Mouse (Mus musculus) brain, embryonic 18.5 days (tissue): ENCODE data around the gene Gm47955.
"Not testable (repeated sequence)": the region's sequence is repeated elsewhere in the genome, so short reads cannot be mapped to it uniquely, and the experiment has no call there.

Experiments
- DNase-seq: peaks from one replicate; pipeline ENCODE4 v3.0.0-alpha.2; 2012; ENCODE audit warnings: low read depth, low spot score

Gm47955 gene

DNA sequence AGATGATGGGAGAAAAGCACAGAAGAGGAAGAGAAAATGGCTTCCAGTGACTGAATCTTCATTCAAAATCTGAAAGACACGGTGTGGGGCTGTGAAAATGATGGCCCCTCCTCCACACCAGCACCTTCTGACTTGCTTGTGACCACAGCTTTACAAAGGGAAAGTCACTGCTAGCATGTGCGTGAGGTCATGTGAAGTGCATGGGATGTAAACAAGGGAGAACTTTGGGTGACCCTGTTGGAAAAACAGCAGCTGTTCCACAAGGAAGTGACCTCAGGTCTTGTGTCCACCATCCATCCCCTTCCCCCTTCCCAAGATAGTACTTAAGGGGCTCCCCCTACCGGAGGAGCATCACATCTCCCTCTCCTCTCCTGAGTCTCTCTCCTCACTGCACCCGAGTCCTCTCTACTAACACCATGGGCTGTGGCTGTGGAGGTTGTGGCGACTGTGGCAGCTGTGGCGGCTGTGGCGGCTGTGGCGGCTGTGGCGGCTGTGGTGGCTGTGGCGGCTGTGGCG is at the start of gene Gm47955:
Gene Gm47955 (plus strand): TSS at position 417 of the 516 bp plus-strand sequence.
- no peak for DNase-seq

DNA sequence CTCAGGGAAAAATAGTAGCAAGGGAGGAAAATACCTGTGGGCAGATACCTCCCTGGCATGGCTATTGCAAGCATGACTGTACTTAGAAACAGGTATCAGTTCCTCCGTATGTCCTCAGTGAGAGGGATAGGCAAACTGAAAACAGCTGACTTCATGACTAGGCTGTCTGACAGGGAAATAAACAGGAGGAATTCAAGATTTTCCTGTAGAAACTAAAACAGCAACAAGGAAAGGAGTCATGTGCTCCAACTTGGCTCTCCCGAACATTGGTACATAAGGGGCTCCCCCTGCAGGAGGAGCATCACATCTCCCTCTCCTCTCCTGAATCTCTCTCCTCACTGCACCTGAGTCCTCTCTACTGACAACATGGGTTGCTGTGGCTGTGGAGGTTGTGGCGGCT is 47.1 kb upstream of the Gm47955 start, which contains the start of gene A030005L19Rik:
Gene A030005L19Rik (plus strand): TSS at position 301 of the 400 bp plus-strand sequence.
- no peak for DNase-seq

DNA sequence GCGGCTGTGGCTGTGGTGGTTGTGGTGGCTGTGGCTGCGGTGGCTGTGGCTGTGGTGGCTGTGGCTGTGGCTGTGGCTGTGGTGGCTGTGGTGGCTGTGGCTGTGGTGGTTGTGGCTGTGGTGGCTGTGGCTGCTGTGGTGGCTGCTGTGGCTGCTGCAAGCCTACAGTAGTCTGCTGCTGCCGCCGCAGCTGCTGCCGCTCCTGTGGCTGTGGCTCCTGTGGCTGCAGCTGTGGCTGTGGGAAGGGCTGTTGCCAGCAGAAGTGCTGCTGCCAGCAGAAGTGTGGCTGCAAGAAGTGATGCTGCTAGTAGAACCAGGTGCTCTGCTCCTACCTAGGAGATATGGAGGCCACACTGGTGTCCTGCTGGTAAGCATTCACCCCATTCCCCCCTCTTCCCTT is 46.7 kb upstream of the Gm47955 start:
- DNase-seq, result not testable (repeated sequence)

DNA sequence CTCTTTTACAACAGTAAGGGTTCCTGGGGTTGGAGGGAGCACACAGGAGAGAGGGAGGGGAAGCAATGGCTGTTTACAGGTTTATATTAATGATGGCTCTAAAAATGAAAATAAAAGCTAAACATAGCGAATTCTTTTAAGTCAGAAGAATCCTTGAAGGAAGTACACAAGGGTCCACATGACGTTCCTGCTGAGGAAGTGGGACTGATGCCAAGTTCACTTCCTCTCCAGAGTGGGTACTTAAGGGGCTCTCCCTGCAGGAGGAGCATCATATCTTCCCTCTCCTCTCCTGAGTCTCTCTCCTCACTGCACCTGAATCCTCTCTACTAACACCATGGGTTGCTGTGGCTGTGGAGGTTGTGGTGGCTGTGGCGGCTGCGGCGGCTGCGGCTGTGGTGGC is 35.4 kb upstream of the Gm47955 start, which contains the start of gene A030014E15Rik:
Gene A030014E15Rik (plus strand): TSS at position 268 of the 400 bp plus-strand sequence.
- no peak for DNase-seq

DNA sequence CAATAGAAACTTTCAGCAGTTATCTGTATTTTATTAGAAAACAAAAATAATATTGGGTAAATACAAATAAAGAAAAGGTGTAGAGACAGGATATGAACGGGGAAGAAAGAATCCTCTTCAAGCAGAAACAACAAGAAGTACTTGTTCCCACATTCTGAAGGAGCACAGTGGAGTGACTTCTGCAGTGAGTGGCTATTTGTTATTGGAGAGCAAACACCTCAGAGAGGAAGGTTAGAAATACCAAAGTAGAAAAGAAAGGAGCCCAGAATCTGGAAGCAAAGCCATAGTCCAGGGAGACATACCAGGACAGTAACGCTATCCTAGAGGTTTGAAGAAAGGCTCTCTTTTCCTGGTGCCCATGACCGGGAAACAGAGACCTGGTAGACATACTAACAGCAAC is 29.5 kb upstream of the Gm47955 start:
- not testable (repeated sequence) for DNase-seq

DNA sequence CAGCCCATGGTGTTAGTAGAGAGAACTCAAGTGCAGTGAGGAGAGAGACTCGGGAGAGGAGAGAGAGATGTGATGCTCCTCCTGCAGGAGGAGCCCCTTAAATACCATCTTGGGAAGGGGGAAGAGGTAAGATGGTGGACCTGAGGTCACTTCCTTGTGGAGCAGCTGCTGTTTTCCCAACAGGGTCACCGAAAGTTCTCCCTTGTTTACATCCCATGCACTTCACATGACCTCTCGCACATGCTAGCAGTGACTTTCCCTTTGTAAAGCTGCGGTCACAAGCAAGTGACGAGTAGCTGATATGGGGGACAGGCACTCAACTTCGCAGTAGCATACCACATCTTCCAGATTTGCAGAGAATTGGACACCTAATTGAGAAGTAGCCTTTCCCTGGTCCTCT is 28.8 kb upstream of the Gm47955 start, which contains the start of gene Gm6217:
Gene Gm6217 (minus strand): TSS at position 74 of the 400 bp plus-strand sequence.
- DNase-seq, result not testable (repeated sequence)

DNA sequence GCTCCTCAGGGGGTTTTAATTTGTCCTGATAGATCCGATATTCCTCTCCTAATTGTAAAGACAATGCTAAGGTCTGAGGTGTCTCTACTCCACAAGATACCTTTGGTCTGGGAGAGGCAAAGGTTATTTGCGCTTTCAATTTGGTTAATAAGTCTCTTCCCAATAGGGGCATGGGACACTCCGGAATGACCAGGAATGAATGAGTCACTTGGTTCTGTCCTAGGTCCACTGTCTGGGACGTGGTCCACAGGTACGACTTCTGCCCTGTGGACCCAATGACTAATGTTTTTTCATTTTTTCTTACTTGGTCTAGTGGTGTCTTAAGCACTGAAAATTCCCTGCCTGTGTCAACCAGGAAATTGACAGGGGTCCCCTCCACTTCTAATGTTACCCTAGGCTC is 21.4 kb upstream of the Gm47955 start:
- DNase-seq, result no peak

DNA sequence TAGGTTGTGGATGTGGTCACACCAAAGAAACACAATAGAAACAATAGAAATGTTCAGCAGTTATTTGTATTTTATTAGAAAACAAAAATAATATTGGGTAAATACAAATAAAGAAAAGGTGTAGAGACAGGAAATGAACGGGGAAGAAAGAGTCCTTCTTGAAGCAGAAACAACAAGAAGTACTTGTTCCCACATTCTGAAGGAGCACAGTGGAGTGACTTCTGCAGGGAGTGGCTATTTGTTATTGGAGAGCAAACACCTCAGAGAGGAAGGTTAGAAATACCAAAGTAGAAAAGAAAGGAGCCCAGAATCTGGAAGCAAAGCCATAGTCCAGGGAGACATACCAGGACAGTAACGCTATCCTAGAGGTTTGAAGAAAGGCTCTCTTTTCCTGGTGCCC is 17.6 kb upstream of the Gm47955 start:
- DNase-seq, result not testable (repeated sequence)

DNA sequence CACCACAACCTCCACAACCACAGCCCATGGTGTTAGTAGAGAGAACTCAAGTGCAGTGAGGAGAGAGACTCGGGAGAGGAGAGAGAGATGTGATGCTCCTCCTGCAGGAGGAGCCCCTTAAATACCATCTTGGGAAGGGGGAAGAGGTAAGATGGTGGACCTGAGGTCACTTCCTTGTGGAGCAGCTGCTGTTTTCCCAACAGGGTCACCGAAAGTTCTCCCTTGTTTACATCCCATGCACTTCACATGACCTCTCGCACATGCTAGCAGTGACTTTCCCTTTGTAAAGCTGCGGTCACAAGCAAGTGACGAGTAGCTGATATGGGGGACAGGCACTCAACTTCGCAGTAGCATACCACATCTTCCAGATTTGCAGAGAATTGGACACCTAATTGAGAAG is 16.8 kb upstream of the Gm47955 start, which contains the start of gene A030003K21Rik:
Gene A030003K21Rik (minus strand): TSS at position 94 of the 400 bp plus-strand sequence.
- not testable (repeated sequence) for DNase-seq

DNA sequence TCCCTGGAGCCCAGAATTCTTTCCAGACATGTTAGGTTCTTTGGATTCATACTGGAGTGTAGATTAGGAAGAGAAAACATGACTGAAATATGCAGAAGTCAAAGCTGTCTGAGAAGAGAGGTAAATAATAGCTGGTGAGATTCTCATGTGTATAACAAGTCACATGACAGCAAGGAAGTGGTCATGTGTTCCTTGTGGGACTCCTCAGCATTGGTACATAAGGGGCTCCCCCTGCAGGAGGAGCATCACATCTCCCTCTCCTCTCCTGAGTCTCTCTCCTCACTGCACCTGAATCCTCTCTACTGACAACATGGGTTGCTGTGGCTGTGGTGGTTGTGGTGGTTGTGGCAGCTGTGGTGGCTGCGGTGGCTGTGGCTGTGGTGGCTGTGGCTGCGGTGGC is 14.1 kb upstream of the Gm47955 start:
- DNase-seq, result not testable (repeated sequence)

DNA sequence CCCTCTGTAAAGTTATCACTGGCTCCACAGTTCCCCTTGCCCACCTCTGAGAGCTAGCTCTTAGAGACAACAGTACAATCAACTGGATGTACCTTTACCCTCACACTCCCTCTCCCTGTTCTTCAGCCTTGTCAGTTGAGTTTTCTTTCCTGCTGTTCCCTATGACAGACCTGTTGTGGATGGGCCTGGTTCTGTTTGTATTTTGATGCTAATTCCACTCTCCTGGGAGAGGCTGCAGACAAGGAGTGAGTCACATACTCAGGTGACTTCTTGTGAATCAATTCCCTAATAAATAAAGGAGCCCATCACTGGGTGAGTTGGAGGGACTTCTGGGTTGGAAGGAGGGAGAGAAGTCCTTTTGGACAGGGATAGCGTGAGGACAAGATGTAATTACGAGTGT is 11.5 kb upstream of the Gm47955 start:
- DNase-seq, result no peak

DNA sequence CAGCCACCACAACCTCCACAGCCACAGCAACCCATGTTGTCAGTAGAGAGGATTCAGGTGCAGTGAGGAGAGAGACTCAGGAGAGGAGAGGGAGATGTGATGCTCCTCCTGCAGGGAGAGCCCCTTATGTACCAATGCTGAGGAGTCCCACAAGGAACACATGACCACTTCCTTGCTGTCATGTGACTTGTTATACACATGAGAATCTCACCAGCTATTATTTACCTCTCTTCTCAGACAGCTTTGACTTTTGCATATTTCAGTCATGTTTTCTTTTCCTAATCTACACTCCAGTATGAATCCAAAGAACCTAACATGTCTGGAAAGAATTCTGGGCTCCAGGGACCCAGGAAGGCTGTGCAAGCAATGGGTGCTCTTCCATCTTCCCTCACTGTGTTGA is 4.2 kb upstream of the Gm47955 start, which contains the start of gene Gm7544:
Gene Gm7544 (minus strand): TSS at position 101 of the 400 bp plus-strand sequence.
- not testable (repeated sequence) for DNase-seq

DNA sequence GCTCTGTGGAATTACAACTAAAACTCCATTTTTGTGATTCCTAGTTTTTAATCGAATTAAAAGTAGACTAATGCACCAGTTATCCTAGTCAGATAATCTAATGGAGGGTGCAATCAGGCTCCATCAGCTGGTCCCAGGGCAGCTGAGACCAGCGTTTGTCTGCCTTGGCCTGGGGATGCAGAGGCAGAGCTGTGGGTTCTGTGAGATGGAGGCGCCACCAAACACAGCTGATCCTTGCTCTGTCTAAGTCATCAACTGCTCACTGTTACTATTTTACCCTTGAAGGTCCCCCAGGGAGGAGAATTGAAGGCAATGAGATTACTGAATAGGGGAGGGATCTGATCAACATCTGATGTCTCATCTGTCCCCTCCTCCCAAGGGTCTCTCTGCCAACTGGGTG is 6.3 kb downstream of the Gm47955 start:
- no peak for DNase-seq

DNA sequence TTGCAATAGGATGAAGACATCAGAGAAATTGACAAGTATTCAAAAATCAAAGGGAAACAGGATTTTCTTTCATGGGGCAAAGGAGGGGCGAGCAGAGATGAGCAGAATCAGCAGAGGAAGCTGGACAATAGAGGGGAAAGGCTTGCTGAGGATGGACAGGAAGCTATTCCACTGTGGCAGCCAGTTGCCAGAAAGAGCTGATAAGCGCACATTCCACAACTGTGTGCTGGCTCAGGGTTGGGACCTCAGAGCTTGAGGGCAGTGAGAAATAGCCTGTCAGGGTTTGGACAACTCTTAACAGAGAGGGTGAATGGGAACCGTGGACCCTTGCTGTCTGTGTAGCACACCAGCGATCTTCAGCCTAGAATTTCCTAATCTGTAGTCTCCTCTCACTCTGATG is 12.0 kb downstream of the Gm47955 start:
- DNase-seq, result no peak

DNA sequence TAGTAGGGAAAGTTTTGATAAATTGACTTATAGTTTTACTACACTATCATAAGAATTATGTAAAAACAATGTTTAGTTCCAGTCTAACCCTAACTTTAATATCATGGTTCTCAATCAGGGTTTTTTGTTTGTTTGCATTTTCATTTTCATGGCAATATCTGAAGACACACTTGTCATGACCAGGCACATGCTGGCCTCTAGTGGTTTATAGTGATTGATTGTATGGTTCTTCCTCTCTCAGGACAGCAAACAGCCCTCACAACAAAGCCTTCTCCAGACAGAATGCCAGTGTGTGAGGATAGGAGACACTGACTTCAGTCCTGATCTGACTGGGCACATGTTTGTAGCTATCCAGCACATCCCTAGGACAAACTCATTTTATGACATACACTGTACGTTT is 13.2 kb downstream of the Gm47955 start:
- no peak for DNase-seq

DNA sequence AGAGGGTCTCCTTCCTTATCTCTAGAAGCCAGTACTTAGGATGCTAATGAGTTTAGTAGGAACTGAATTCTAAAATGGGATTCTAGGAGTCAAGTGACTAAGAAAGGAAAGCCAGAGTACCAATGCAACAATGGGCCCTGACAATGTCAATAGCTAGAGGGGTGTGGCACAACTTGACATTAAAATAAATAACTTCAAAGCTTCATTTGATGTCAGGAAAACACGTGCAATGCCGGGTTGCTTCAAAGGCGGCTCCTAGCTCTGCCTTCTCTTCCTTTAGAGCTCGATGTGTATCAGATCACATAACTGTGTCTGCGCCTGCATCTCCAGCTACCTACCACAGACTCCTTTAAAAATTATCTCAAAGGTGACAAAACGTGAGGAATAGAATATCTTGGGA is 13.8 kb downstream of the Gm47955 start:
- DNase-seq, result no peak

DNA sequence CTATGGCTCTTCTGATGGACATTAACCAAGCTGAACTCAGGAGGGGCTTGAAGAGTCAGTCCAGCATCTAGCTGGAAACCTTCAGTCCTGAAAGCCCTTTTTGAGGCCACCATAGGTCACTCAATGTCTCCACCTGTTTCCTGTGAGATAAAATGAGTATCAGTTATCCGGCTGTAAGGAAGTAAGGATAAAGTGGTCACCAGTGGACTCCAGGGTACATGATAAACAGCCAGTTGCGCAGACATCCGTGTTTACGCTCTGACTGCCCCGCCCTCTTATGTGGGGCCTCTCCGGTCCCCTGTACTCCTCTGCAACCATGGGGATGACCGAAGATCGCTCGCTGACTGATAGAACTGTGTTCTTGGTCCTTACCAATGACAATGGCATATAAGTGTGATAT is 14.3 kb downstream of the Gm47955 start:
- no peak for DNase-seq

DNA sequence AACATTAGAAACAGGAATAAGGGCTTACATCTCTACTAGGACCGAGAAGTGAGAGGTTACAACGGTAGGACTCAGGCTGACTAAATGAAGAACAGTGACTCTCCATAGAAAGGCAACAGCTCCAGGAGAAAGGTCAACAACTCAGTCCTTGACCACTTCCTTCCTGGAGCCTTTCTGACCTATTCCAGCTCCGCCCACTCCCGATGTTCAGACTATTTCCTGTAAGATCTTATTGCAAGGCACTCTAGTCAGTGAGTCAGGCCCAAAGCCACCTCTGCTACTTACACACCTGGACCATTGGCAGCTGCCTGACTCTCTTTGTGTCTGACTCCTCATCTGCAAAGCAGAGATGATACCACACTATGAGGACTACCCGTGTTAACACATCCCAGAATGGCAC is 15.7 kb downstream of the Gm47955 start:
- DNase-seq, result no peak

DNA sequence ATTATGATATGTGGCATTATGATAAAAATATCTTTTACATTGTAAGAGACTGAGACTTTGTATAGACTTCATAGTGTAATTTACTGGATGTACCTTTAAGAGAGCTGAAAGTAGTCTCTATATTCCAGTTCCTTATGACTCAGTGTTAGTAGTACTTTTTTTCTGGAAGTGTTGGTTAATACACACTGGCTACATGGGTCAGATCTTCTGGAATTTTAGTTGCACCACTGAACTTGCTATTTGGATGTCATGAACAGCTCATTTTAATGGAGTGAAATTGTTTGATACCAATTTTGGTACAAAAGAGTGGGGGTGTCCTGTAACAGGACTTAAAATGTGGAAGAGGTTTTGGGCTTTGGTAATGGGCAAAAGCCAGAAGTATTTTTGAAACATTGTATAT is 17.8 kb downstream of the Gm47955 start:
- no peak for DNase-seq

DNA sequence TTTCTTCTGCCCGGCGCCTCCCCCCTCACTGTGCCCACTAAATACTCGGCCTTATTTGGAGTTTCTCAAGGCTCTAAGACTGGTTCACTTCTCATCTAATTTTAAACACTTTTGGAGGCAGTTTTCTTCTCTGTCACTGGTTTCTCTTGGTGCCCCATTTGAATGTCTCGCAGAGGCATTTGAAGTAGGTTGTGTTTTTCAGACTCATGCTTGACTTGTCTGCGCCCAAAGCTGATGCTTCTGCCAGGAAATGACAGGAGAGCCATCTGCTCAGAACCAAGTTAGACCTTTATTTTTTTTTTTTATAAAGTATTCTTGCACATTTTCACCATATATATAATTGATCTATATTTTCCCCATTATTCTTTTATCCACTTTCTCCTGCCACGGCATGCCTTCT is 26.7 kb downstream of the Gm47955 start:
- DNase-seq, result no peak

DNA sequence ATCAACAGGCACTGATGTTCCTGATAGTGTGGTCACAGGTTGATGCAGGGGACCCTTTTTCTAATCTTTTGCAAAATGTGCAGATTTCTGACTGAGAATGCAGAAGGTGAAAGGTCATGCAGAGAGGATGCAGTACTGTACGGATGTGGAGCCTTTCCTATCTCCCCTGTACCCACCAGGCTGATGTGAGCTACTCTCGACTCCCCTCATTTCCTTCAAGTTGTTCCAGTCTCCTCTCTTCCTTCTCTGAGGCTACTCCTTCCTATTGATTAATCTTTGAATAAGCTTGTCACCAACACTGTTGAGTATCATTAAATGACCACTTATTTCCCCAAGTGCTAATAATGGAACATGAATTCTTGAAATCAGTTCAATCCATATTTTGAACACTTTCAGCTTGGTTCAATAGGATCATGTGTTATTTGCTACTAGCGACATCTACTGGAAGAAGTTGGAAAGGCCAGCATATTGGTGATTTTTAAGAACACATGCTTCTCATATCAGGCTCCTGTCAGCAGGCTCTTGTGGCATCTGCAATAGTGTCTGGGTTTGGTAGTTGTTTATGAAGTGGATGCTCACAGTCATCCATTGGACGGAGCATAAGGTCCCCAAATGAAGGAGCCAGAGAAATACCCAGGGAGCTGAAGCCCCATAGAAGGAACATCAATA is 27.6 kb downstream of the Gm47955 start:
- DNase-seq, result peak; percentile 51

DNA sequence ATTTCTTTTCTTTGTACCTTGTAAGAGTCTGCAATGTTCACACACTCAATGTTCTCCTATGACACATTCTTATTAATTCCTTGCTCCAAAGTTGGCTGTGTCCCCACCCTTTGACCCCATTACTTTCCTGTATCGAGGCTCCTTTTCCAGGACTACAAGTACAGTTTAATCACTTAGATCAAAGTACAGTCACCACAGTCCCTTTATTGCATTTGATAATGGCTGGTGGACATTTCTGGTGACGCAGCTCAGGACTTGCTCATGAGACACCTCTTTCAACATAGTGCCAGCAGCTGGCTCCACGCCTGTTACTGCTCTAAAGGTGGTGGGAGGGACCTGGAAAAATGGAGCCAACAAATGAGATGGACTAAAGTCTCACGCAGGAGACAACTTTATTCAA is 31.0 kb downstream of the Gm47955 start:
- DNase-seq, result no peak

DNA sequence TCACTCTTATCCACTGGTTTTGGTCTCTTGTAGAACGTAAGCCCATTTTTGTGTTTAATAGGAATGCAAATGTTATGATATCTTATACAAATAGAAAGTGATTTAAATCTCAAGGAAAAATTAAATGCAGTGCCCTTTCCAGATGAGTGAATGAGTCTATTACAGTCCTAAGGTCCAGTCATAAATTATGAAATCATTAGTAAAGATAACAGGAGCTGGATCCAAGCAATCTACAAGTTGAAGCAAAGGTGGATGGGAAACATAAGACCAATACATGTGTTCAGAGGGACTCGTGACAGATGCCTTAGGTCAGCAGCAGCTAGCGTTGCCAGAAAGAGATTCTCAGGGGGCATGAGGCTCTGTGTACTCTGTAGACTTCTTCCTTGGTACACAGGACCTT is 31.5 kb downstream of the Gm47955 start:
- no peak for DNase-seq
